9 mouse cellular contexts compared by ENCODE assay signal in the genomic region with DNA sequence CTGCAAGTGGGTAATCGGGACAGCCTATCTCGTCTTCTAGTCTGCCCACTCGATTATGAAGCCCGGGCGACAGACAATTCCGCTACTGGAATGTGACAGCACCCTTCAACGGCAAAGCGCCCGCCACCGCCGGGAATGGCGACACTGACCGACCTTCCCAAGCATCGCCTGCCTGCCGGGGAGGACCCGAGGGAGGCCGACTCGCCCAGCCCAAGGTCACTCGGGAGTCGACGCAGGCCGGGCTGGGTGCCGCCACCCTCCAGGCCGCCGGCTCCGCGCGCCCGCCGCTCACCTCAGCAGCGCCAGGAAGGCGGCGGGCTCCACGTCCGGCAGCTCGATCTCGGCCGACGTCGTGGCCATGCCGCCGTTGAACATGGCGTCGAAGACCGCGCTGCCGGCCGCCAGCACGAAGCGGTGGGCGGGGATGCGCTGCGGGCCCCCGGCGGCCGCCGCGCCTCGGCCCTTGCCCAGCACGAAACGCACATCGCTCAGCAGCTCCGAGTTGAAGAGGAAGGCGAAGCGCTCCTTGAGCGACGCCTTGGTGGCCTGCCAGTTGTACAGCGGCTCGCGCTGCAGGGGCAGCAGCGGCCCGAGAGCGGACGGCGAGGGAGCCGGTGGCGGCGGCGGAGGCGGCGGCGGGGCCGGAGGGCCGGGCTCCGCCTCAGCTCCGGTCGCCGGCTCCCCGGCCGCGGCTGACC. TPM values are rescaled to one million over a fixed set of nuclear protein-coding genes. Genes with fewer than 3 reads are reported as not detected.
DNase-seq lines count a peak whose midpoint lies in the region; ATAC-seq and TF ChIP-seq lines count a peak whose summit lies in the region.
"Had no signal": no experiment of that assay in that cellular context is flagged by ENCODE, and none has a peak within 500 bp of the region (broad histone marks: within the 10 kb centered on the region; RNA-seq: fewer than 3 reads in every experiment).

No protein-coding gene starts in this region.

- H3K4me1 ChIP-seq in CH12.LX (ENCODE audit: control insufficient read depth in 1 of 2, insufficient read depth in 2 of 2), result peaks cover 8 to 37% of the 10 kb centered on the region in 2 experiments
- peaks cover 42% of the 10 kb centered on the region for H3K4me1 ChIP-seq in erythroblast, embryonic 14.5 days (ENCODE audit: control insufficient read depth)
- peaks cover 40% of the 10 kb centered on the region for H3K4me1 ChIP-seq in heart, embryonic 15.5 days (replicated peaks)
- H3K4me1 ChIP-seq in liver, postnatal 0 days (ENCODE audit: insufficient read depth), result peaks cover 29% of the 10 kb centered on the region
- H3K4me1 ChIP-seq in neural tube, embryonic 15.5 days, result peaks cover 34% of the 10 kb centered on the region
- H3K4me1 ChIP-seq in thymus, adult 2 months (replicated peaks; ENCODE audit: control insufficient read depth, insufficient read depth, low read length), result peaks cover 17% of the 10 kb centered on the region

- no peak for TF ChIP-seq CTCF in CH12.LX (conservative IDR thresholded peaks at IDR 0.05 in 1 of 2, IDR thresholded peaks at IDR 0.05 in 1 of 2; ENCODE audit: low read depth in 2 of 2, low read length in 2 of 2)
- no peak for TF ChIP-seq CTCF in brain, embryonic 14.5 days (IDR thresholded peaks at IDR 0.05; ENCODE audit: borderline replicate concordance, extremely low read depth, insufficient read depth, insufficient read length)
- no peak for TF ChIP-seq CTCF in liver, postnatal 0 days (IDR thresholded peaks at IDR 0.05; ENCODE audit: low read depth)
- TF ChIP-seq CTCF in thymus, adult 2 months (IDR thresholded peaks at IDR 0.05; ENCODE audit: borderline replicate concordance, control insufficient read depth, extremely low read depth, insufficient read depth, low read length, poor library complexity), result peak; percentile 14; the same call in 1 of the 2 replicates

- H3K36me3 ChIP-seq in CH12.LX (replicated peaks in 1 of 2; ENCODE audit: control insufficient read depth in 1 of 2, insufficient read depth in 1 of 2, low read length in 1 of 2), result peaks cover 0 to 14% of the 10 kb centered on the region in 2 experiments
- H3K36me3 ChIP-seq in erythroblast, embryonic 14.5 days (ENCODE audit: control insufficient read depth), result peaks cover 6% of the 10 kb centered on the region
- H3K36me3 ChIP-seq in heart, embryonic 15.5 days, result no peaks in the 10 kb centered on the region
- H3K36me3 ChIP-seq in liver, postnatal 0 days (replicated peaks; ENCODE audit: insufficient read depth, low read length), result no peaks in the 10 kb centered on the region
- no peaks in the 10 kb centered on the region for H3K36me3 ChIP-seq in neural tube, embryonic 15.5 days
- no peaks in the 10 kb centered on the region for H3K36me3 ChIP-seq in thymus, adult 2 months (ENCODE audit: control insufficient read depth, insufficient read depth, low read length)

- in situ Hi-C loops in CH12.LX (cut with MboI; ENCODE audit: low pct_ligation_motif_present, low pct_unique_long_range_greater_than_20kb, low sequenced_read_pairs), result no loop called here

- H3K9ac ChIP-seq in CH12.LX (ENCODE audit: insufficient read depth, low read depth), result peak overlapping the region; percentile 71
- H3K9ac ChIP-seq in heart, embryonic 15.5 days, result peak overlapping the region; percentile 96
- H3K9ac ChIP-seq in liver, postnatal 0 days (replicated peaks), result peak overlapping the region; percentile 89
- H3K9ac ChIP-seq in neural tube, embryonic 15.5 days (replicated peaks), result peak overlapping the region; percentile 92

- no peak for TF ChIP-seq POLR2A in CH12.LX (IDR thresholded peaks at IDR 0.05; ENCODE audit: low read depth, low read length)
- TF ChIP-seq POLR2A in brain, embryonic 14.5 days (IDR thresholded peaks at IDR 0.05; ENCODE audit: borderline replicate concordance, extremely low read depth, insufficient read depth, insufficient read length, poor library complexity, severe bottlenecking), result no peak
- TF ChIP-seq POLR2A in thymus, adult 2 months (IDR thresholded peaks at IDR 0.05; ENCODE audit: control insufficient read depth, extremely low read depth, insufficient read depth, low read length, poor library complexity), result no peak

- H3K4me3 ChIP-seq in CH12.LX (replicated peaks in 1 of 3; ENCODE audit: low read depth in 2 of 3, low read length in 2 of 3, poor library complexity in 1 of 3), result peak overlapping the region; percentile 76 to 89 (median 86)
- peak overlapping the region; percentile 85 for H3K4me3 ChIP-seq in erythroblast, embryonic 14.5 days (replicated peaks)
- peak overlapping the region; percentile 87 for H3K4me3 ChIP-seq in heart, embryonic 15.5 days
- H3K4me3 ChIP-seq in liver, postnatal 0 days (ENCODE audit: low read depth, low read length), result peak overlapping the region; percentile 92
- H3K4me3 ChIP-seq in neural tube, embryonic 15.5 days (replicated peaks), result peak overlapping the region; percentile 87
- H3K4me3 ChIP-seq in thymus, adult 2 months (ENCODE audit: control insufficient read depth, insufficient read depth, low read length), result peak overlapping the region; percentile 97

- H3K4me2 ChIP-seq in CH12.LX (ENCODE audit: insufficient read depth, low read depth, poor library complexity, severe bottlenecking), result peak overlapping the region; percentile 77
- H3K4me2 ChIP-seq in heart, embryonic 15.5 days, result peak overlapping the region; percentile 81
- peak overlapping the region; percentile 92 for H3K4me2 ChIP-seq in liver, postnatal 0 days (ENCODE audit: low read depth, low read length)
- H3K4me2 ChIP-seq in neural tube, embryonic 15.5 days, result peak overlapping the region; percentile 63

- no peak for DNase-seq in CH12.LX (ENCODE audit: extremely low read depth)
- peak; percentile 59 for DNase-seq in brain, embryonic 14.5 days (ENCODE audit: low read depth)
- DNase-seq in kidney, postnatal 25 days, result peak; percentile 54 to 69
- peak; percentile 69 for DNase-seq in liver, postnatal 0 days
- peak; percentile 50 for DNase-seq in thymus, adult 2 months

- no peaks in the 10 kb centered on the region for H3K9me3 ChIP-seq in CH12.LX (replicated peaks; ENCODE audit: low read length)
- no peaks in the 10 kb centered on the region for H3K9me3 ChIP-seq in erythroblast, embryonic 14.5 days (ENCODE audit: control insufficient read depth, low read length)
- no peaks in the 10 kb centered on the region for H3K9me3 ChIP-seq in heart, embryonic 15.5 days (replicated peaks)
- H3K9me3 ChIP-seq in liver, postnatal 0 days (ENCODE audit: low read length), result no peaks in the 10 kb centered on the region
- H3K9me3 ChIP-seq in neural tube, embryonic 15.5 days (replicated peaks), result no peaks in the 10 kb centered on the region

- H3K27me3 ChIP-seq in CH12.LX (replicated peaks), result no peaks in the 10 kb centered on the region
- no peaks in the 10 kb centered on the region for H3K27me3 ChIP-seq in erythroblast, embryonic 14.5 days (ENCODE audit: control insufficient read depth)
- no peaks in the 10 kb centered on the region for H3K27me3 ChIP-seq in heart, embryonic 15.5 days
- no peaks in the 10 kb centered on the region for H3K27me3 ChIP-seq in liver, postnatal 0 days (ENCODE audit: insufficient read depth, low read length)
- H3K27me3 ChIP-seq in neural tube, embryonic 15.5 days (replicated peaks), result no peaks in the 10 kb centered on the region
- H3K27me3 ChIP-seq in thymus, adult 2 months (ENCODE audit: control insufficient read depth, insufficient read depth, low read length), result no peaks in the 10 kb centered on the region

- dilution Hi-C loops in CH12.LX (cut with MboI; ENCODE audit: extremely low pct_ligation_motif_present, extremely low pct_unique_long_range_greater_than_20kb, low sequenced_read_pairs), result no loop called here

- peak overlapping the region; percentile 64 for H3K27ac ChIP-seq in CH12.LX (ENCODE audit: insufficient read depth, low read depth)
- H3K27ac ChIP-seq in heart, embryonic 15.5 days, result peak overlapping the region; percentile 98
- H3K27ac ChIP-seq in liver, postnatal 0 days (ENCODE audit: low read depth), result peak overlapping the region; percentile 95
- H3K27ac ChIP-seq in neural tube, embryonic 15.5 days (replicated peaks), result peak overlapping the region; percentile 98
- no peak overlapping the region for H3K27ac ChIP-seq in thymus, adult 2 months (ENCODE audit: control insufficient read depth, insufficient read depth, low read length)

- no peak for TF ChIP-seq EP300 in CH12.LX (IDR thresholded peaks at IDR 0.05; ENCODE audit: low read length)
- no peak for TF ChIP-seq EP300 in liver, postnatal 0 days (IDR thresholded peaks at IDR 0.05; ENCODE audit: low read depth)

- no peak for TF ChIP-seq RAD21 in CH12.LX (IDR thresholded peaks at IDR 0.05; ENCODE audit: low read depth, low read length)

- H3K79me2 ChIP-seq in CH12.LX (replicated peaks; ENCODE audit: control insufficient read depth, extremely low read depth, insufficient read depth, poor library complexity, severe bottlenecking), result peaks cover 42% of the 10 kb centered on the region

- under 1% methylated on average over 76 of the region's 91 CpGs for WGBS in heart, embryonic 15.5 days
- WGBS in liver, postnatal 0 days (ENCODE audit: insufficient replicate concordance), result 0% methylated on average over 46 of the region's 91 CpGs
- WGBS in neural tube, embryonic 15.5 days, result under 1% methylated on average over 62 of the region's 91 CpGs
- under 1% methylated on average over 85 of the region's 91 CpGs for WGBS in thymus, adult 2 months

- ATAC-seq in heart, embryonic 15.5 days (replicated peaks; ENCODE audit: insufficient number of reproducible peaks, insufficient read depth, low FRiP score, low read depth), result peak; percentile 70
- peak; percentile 69 for ATAC-seq in liver, postnatal 0 days
- ATAC-seq in neural tube, embryonic 15.5 days (ENCODE audit: low FRiP score), result peak; percentile 75

RNA-seq across cellular contexts. Expression of a gene that starts 0.4 kb away (rescaled TPM):
- total RNA-seq in CH12.LX (2012; rRNA removed) (45.8 and 48.0 TPM in 2 replicates), CH12.LX (2014; rRNA removed) (67.1 and 79.3 TPM in 2 replicates)
- 88.8 and 101 TPM in 2 replicates for polyA plus RNA-seq in CH12.LX (2012; ENCODE audit: insufficient read length, low read depth)
- 79.3 and 82.9 TPM in 2 replicates for polyA plus RNA-seq in brain, embryonic 14.5 days (2012; rRNA removed)
- 0.44 and 0.58 TPM in 2 replicates for polyA plus RNA-seq in erythroblast, embryonic 14.5 days (2012)
- polyA plus RNA-seq in heart, embryonic 15.5 days (2015; fragmentation: Nextera tagmentation; extraction: Ambion mirVana), result 83.1 and 85.4 TPM in 2 replicates
- polyA plus RNA-seq in liver, postnatal 0 days (2015; fragmentation: Nextera tagmentation; extraction: Ambion mirVana), result 16.6 and 20.8 TPM in 2 replicates
- polyA plus RNA-seq in neural tube, embryonic 15.5 days (2015; fragmentation: Nextera tagmentation; extraction: Ambion mirVana), result 93.1 and 96.6 TPM in 2 replicates
- polyA plus RNA-seq in thymus, adult 2 months (2012; rRNA removed), result 37.5 and 45.2 TPM in 2 replicates

RNA-seq across cellular contexts. Expression of a gene that starts 26.8 kb away (rescaled TPM):
- total RNA-seq in CH12.LX (2012; rRNA removed) (not detected in 2 replicates), CH12.LX (2014; rRNA removed) (not detected in 2 replicates)
- not detected in 2 replicates for polyA plus RNA-seq in CH12.LX (2012; ENCODE audit: insufficient read length, low read depth)
- polyA plus RNA-seq in brain, embryonic 14.5 days (2012; rRNA removed), result not detected in 2 replicates
- polyA plus RNA-seq in erythroblast, embryonic 14.5 days (2012), result not detected in 2 replicates
- polyA plus RNA-seq in heart, embryonic 15.5 days (2015; fragmentation: Nextera tagmentation; extraction: Ambion mirVana), result not detected in 2 replicates
- not detected in 2 replicates for polyA plus RNA-seq in liver, postnatal 0 days (2015; fragmentation: Nextera tagmentation; extraction: Ambion mirVana)
- polyA plus RNA-seq in neural tube, embryonic 15.5 days (2015; fragmentation: Nextera tagmentation; extraction: Ambion mirVana), result not detected in 2 replicates
- polyA plus RNA-seq in thymus, adult 2 months (2012; rRNA removed), result not detected in 2 replicates
- polyA plus RNA-seq: frontal cortex, adult 2 months had no signal

RNA-seq across cellular contexts. Expression of a gene that starts 30.0 kb away (rescaled TPM):
- total RNA-seq in CH12.LX (2012; rRNA removed) (0.59 and 0.93 TPM in 2 replicates), CH12.LX (2014; rRNA removed) (0.28 and 0.54 TPM in 2 replicates)
- polyA plus RNA-seq in CH12.LX (2012; ENCODE audit: insufficient read length, low read depth), result 0.57 and 0.68 TPM in 2 replicates
- polyA plus RNA-seq in brain, embryonic 14.5 days (2012; rRNA removed), result 16.7 and 19.0 TPM in 2 replicates
- 0.06 and 0.25 TPM in 2 replicates for polyA plus RNA-seq in erythroblast, embryonic 14.5 days (2012)
- 28.2 and 33.6 TPM in 2 replicates for polyA plus RNA-seq in heart, embryonic 15.5 days (2015; fragmentation: Nextera tagmentation; extraction: Ambion mirVana)
- 8.7 and 9.0 TPM in 2 replicates for polyA plus RNA-seq in liver, postnatal 0 days (2015; fragmentation: Nextera tagmentation; extraction: Ambion mirVana)
- polyA plus RNA-seq in neural tube, embryonic 15.5 days (2015; fragmentation: Nextera tagmentation; extraction: Ambion mirVana), result 15.1 and 25.6 TPM in 2 replicates
- 210 and 229 TPM in 2 replicates for polyA plus RNA-seq in thymus, adult 2 months (2012; rRNA removed)

RNA-seq across cellular contexts. Expression of a gene that starts 39.6 kb away (rescaled TPM):
- total RNA-seq in CH12.LX (2012; rRNA removed) (52.5 and 53.2 TPM in 2 replicates), CH12.LX (2014; rRNA removed) (73.7 and 91.7 TPM in 2 replicates)
- polyA plus RNA-seq in CH12.LX (2012; ENCODE audit: insufficient read length, low read depth), result 58.6 and 70.4 TPM in 2 replicates
- 38.1 and 50.0 TPM in 2 replicates for polyA plus RNA-seq in brain, embryonic 14.5 days (2012; rRNA removed)
- 0.50 and 1.6 TPM in 2 replicates for polyA plus RNA-seq in erythroblast, embryonic 14.5 days (2012)
- 31.0 and 40.8 TPM in 2 replicates for polyA plus RNA-seq in heart, embryonic 15.5 days (2015; fragmentation: Nextera tagmentation; extraction: Ambion mirVana)
- 21.8 and 24.3 TPM in 2 replicates for polyA plus RNA-seq in liver, postnatal 0 days (2015; fragmentation: Nextera tagmentation; extraction: Ambion mirVana)
- 49.9 and 52.9 TPM in 2 replicates for polyA plus RNA-seq in neural tube, embryonic 15.5 days (2015; fragmentation: Nextera tagmentation; extraction: Ambion mirVana)
- 32.7 and 39.6 TPM in 2 replicates for polyA plus RNA-seq in thymus, adult 2 months (2012; rRNA removed)

Comparison
In these comparisons a context has a peak if more than half of its experiments do, and no peak if none do; other contexts are left out.
1. RNA of a gene that starts 0.4 kb away (polyA plus RNA-seq): 93.1 to 96.6 TPM in neural tube, embryonic 15.5 days, 88.8 to 101 TPM in CH12.LX, 83.1 to 85.4 TPM in heart, embryonic 15.5 days, 79.3 to 82.9 TPM in brain, embryonic 14.5 days, 37.5 to 45.2 TPM in thymus, adult 2 months and 16.6 to 20.8 TPM in liver, postnatal 0 days; 0.44 to 0.58 TPM in erythroblast, embryonic 14.5 days; every median in the first group is over 10 times any median in the second.
2. Peak in every context shown above with its lines, with median percentiles within 50 percentile points of each other: H3K4me2 ChIP-seq, H3K4me3 ChIP-seq, H3K9ac ChIP-seq and ATAC-seq.